Mouse (Mus musculus): ENCODE results near the gene C5ar1. TPM values are rescaled to one million over a fixed set of nuclear protein-coding genes. Genes with fewer than 3 reads are reported as not detected.

Gene C5ar1
- 2.8 TPM for polyA plus RNA-seq (2015; fragmentation: Illumina TruSeq; extraction: RNeasy Lipid Tissue Mini Kit (QIAGEN cat#74804); ENCODE audit: insufficient read depth, low read depth, low replicate concordance)

DNA sequence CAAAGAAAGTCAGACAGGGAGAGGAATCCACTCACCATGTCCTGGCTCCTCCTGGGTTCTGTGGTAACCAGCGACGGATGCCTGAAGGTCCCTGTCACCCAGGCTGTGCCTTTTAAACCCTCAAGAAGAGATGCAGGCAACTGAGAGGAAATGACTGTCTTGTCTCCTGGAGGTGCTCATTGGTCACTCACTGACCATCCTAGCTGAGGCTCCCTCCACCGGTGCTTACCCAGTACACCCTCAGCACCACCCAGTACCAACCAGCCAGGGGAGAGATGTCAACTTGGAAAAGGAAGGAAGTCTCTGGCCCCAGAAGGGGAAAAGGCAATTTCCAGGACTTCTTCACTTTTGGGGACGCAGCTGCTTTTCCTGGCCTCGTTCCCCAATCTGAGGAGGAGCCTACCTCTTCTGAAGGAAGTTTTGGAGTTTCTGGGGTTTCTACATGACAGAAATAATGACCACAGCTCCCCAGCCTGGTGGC is at the start of gene C5ar1:
TSS of gene C5ar1 (minus strand) at position 431 of the 481 bp plus-strand sequence.

GRCm38 (mm10) chr7:16308093-16308492 is 48.8 kb upstream of the C5ar1 start, which contains the start of gene Bbc3:
TSS of gene Bbc3 (plus strand) at chr7:16308393.

DNA sequence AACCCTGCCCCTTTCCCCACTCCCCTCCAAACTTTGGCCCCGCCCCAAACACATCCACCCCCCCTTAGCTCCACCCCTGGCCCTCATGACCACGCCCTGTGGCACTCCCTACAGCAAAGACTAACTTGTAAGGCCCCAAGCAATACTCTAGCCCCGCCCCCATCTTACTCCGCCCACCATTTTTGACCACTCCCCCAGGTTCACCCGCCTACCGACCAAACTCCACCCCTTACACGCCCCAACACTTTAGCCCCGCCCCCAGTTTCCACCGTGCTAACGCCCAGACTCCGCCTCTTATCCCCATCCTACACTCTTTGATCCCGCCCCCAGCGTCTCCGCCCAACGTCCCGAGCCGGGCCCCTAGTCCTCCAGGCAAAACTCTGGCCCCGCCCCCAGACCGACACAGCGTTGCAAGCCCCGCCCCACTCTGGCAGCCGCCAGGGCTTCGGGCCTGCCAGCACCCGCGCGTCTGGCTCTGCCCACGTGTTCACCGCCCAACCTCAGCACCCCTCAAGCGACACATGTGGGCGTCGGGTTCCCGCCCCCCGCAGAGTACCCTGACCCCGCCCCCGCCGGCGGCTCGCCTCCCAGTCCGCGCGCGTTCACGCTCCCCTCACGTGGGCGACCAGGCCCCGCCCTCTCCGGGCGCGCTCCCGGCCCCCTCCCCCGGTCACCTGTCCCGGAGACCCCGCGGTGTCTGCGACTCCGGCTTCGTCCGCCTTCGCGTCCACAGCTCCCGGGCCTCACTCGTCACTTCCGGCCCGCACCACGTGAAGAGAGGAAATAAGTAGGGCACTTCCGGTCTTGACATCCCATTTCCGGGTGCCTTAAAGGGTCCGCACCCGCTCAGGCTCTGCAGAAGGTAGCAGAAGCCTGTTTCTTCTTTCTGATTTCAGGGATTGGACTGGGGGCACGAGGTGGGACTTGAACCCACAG is 27.0 kb upstream of the C5ar1 start, which contains the start of gene Ccdc9:
TSS of gene Ccdc9 (minus strand) at position 770 of the 936 bp plus-strand sequence.

GRCm38 (mm10) chr7:16273081-16273765 is 13.9 kb upstream of the C5ar1 start, which contains the start of gene Inafm1:
TSS of gene Inafm1 (minus strand) at chr7:16273617.

DNA sequence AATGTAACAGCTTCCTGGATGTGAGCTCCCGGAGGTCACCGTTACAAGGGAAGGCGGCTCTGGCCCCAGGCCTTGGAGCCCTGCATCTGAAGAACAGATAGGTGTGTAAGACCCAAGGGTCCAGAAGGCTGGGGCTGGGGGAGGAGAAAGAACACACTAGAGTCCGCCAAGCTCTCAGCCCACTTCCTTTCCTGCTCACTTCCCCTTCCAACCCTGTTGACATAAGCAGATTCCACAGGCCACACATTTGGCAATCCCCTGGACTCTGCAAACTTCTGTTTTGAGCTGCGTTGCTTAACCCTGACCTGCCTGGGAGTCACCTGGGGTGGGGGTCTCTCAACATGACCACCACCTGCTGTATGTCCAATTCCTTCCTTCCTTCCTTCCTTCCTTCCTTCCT is 15.3 kb downstream of the C5ar1 start, which contains the start of gene C5ar2:
TSS of gene C5ar2 (minus strand) at position 88 of the 400 bp plus-strand sequence.

GRCm38 (mm10) chr7:16221582-16222272 is 37.6 kb downstream of the C5ar1 start, which contains the start of gene Dhx34:
TSS of gene Dhx34 (minus strand) at chr7:16222037.

Other genes with a start within 250 kb of the C5ar1 start
- 4.8 TPM for gene Bicra, start 211.6 kb downstream of the C5ar1 start, polyA plus RNA-seq (2015; fragmentation: Illumina TruSeq; extraction: RNeasy Lipid Tissue Mini Kit (QIAGEN cat#74804); ENCODE audit: insufficient read depth, low read depth, low replicate concordance)
- gene Zfp541, start 197.7 kb downstream of the C5ar1 start, polyA plus RNA-seq (2015; fragmentation: Illumina TruSeq; extraction: RNeasy Lipid Tissue Mini Kit (QIAGEN cat#74804); ENCODE audit: insufficient read depth, low read depth, low replicate concordance): not detected
- 57.5 TPM for gene Napa, start 161.1 kb downstream of the C5ar1 start, polyA plus RNA-seq (2015; fragmentation: Illumina TruSeq; extraction: RNeasy Lipid Tissue Mini Kit (QIAGEN cat#74804); ENCODE audit: insufficient read depth, low read depth, low replicate concordance)
- gene Kptn, start 139.6 kb downstream of the C5ar1 start, polyA plus RNA-seq (2015; fragmentation: Illumina TruSeq; extraction: RNeasy Lipid Tissue Mini Kit (QIAGEN cat#74804); ENCODE audit: insufficient read depth, low read depth, low replicate concordance): 8.0 TPM
- gene Slc8a2, start 129.7 kb downstream of the C5ar1 start, polyA plus RNA-seq (2015; fragmentation: Illumina TruSeq; extraction: RNeasy Lipid Tissue Mini Kit (QIAGEN cat#74804); ENCODE audit: insufficient read depth, low read depth, low replicate concordance): 0.15 TPM
- gene Meis3, start 84.5 kb downstream of the C5ar1 start, polyA plus RNA-seq (2015; fragmentation: Illumina TruSeq; extraction: RNeasy Lipid Tissue Mini Kit (QIAGEN cat#74804); ENCODE audit: insufficient read depth, low read depth, low replicate concordance): 13.5 TPM
- 40.3 TPM for gene Dhx34, start 37.5 kb downstream of the C5ar1 start, polyA plus RNA-seq (2015; fragmentation: Illumina TruSeq; extraction: RNeasy Lipid Tissue Mini Kit (QIAGEN cat#74804); ENCODE audit: insufficient read depth, low read depth, low replicate concordance)
- gene C5ar2, start 15.4 kb downstream of the C5ar1 start, polyA plus RNA-seq (2015; fragmentation: Illumina TruSeq; extraction: RNeasy Lipid Tissue Mini Kit (QIAGEN cat#74804); ENCODE audit: insufficient read depth, low read depth, low replicate concordance): 0.31 TPM
- 6.4 TPM for gene Inafm1, start 14.1 kb upstream of the C5ar1 start, polyA plus RNA-seq (2015; fragmentation: Illumina TruSeq; extraction: RNeasy Lipid Tissue Mini Kit (QIAGEN cat#74804); ENCODE audit: insufficient read depth, low read depth, low replicate concordance)
- 24.6 TPM for gene Ccdc9, start 27.3 kb upstream of the C5ar1 start, polyA plus RNA-seq (2015; fragmentation: Illumina TruSeq; extraction: RNeasy Lipid Tissue Mini Kit (QIAGEN cat#74804); ENCODE audit: insufficient read depth, low read depth, low replicate concordance)
- 7.1 TPM for gene Bbc3, start 48.9 kb upstream of the C5ar1 start, polyA plus RNA-seq (2015; fragmentation: Illumina TruSeq; extraction: RNeasy Lipid Tissue Mini Kit (QIAGEN cat#74804); ENCODE audit: insufficient read depth, low read depth, low replicate concordance)
- 10.5 TPM for gene Sae1, start 128.3 kb upstream of the C5ar1 start, polyA plus RNA-seq (2015; fragmentation: Illumina TruSeq; extraction: RNeasy Lipid Tissue Mini Kit (QIAGEN cat#74804); ENCODE audit: insufficient read depth, low read depth, low replicate concordance)
- 10.2 TPM for gene Zc3h4, start 141.4 kb upstream of the C5ar1 start, polyA plus RNA-seq (2015; fragmentation: Illumina TruSeq; extraction: RNeasy Lipid Tissue Mini Kit (QIAGEN cat#74804); ENCODE audit: insufficient read depth, low read depth, low replicate concordance)
- gene Tmem160, start 193.2 kb upstream of the C5ar1 start, polyA plus RNA-seq (2015; fragmentation: Illumina TruSeq; extraction: RNeasy Lipid Tissue Mini Kit (QIAGEN cat#74804); ENCODE audit: insufficient read depth, low read depth, low replicate concordance): 25.5 TPM
- not detected for gene Npas1, start 218.2 kb upstream of the C5ar1 start, polyA plus RNA-seq (2015; fragmentation: Illumina TruSeq; extraction: RNeasy Lipid Tissue Mini Kit (QIAGEN cat#74804); ENCODE audit: insufficient read depth, low read depth, low replicate concordance)